Mouse (Mus musculus) spleen, adult 2 months (tissue): ENCODE data around the gene Rnf157.

Experiments used
- CTCF ChIP-seq: fragments of 200-500 bp; IDR thresholded peaks from 2 replicates; pipeline ENCODE4 v1.5.1; 2011; ENCODE audit warnings: mild to moderate bottlenecking, inconsistent platforms; ENCODE audit not compliant: insufficient read depth, insufficient read length, insufficient replicate concordance; ENCODE audit errors: extremely low read depth
- POLR2A ChIP-seq: fragments of 200-500 bp; IDR thresholded peaks from 2 replicates; pipeline ENCODE4 v1.6.1; 2011; ENCODE audit warnings: low read depth, low read length, inconsistent platforms

GRCm38 (mm10) chr11:116429862-116430613 lies 17.2 kb upstream of the Rnf157 start:
- no peak for TF ChIP-seq CTCF
- TF ChIP-seq POLR2A = no peak
